Mouse (Mus musculus): ENCODE results near the gene 4930404H24Rik.
A peak's percentile ranks its signal among the peaks of the same experiment; 100 is the strongest.
"Not testable (repeated sequence)": the region's sequence is repeated elsewhere in the genome, so short reads cannot be mapped to it uniquely, and the experiment has no call there.

4930404H24Rik gene

GRCm38 (mm10) chr2:153479486-153479885 is 13.1 kb upstream of the 4930404H24Rik start:
- no peak for DNase-seq

- no peak for DNase-seq
These were observed 11.3 kb upstream of the 4930404H24Rik start for GRCm38 (mm10) chr2:153481108-153481860.

GRCm38 (mm10) chr2:153481861-153482120 is 10.8 kb upstream of the 4930404H24Rik start:
- DNase-seq, result no peak

- no peak for DNase-seq
These were observed 9.2 kb upstream of the 4930404H24Rik start for GRCm38 (mm10) chr2:153483118-153483983.

- no peak for DNase-seq
These were observed 8.5 kb upstream of the 4930404H24Rik start for GRCm38 (mm10) chr2:153484071-153484470.

GRCm38 (mm10) chr2:153490116-153490515 is 2.5 kb upstream of the 4930404H24Rik start:
- DNase-seq, result no peak

- DNase-seq, result no peak
These were observed 1.6 kb upstream of the 4930404H24Rik start for GRCm38 (mm10) chr2:153490940-153491339.

- no peak for DNase-seq
These were observed 945 bp upstream of the 4930404H24Rik start for GRCm38 (mm10) chr2:153491512-153492178.

GRCm38 (mm10) chr2:153492179-153492517 is 442 bp upstream of the 4930404H24Rik start:
- peak in 1 of 2 experiments; percentile 30 for DNase-seq

GRCm38 (mm10) chr2:153493393-153493731 is 772 bp downstream of the 4930404H24Rik start:
- no peak for DNase-seq

- peak; percentile 24 to 33 for DNase-seq
These were observed 1.2 kb downstream of the 4930404H24Rik start for GRCm38 (mm10) chr2:153493781-153494292.

GRCm38 (mm10) chr2:153494293-153494811 is 1.8 kb downstream of the 4930404H24Rik start:
- DNase-seq, result no peak

- not testable (repeated sequence) for DNase-seq
These were observed 2.8 kb downstream of the 4930404H24Rik start for GRCm38 (mm10) chr2:153495391-153495790.

GRCm38 (mm10) chr2:153495818-153496217 is 3.2 kb downstream of the 4930404H24Rik start:
- DNase-seq, result no peak

GRCm38 (mm10) chr2:153496301-153496700 is 3.7 kb downstream of the 4930404H24Rik start:
- DNase-seq, result no peak

GRCm38 (mm10) chr2:153496898-153497297 is 4.3 kb downstream of the 4930404H24Rik start:
- DNase-seq, result no peak

- no peak for DNase-seq
These were observed 6.6 kb downstream of the 4930404H24Rik start for GRCm38 (mm10) chr2:153499154-153499553.

- DNase-seq, result no peak
These were observed 13.8 kb downstream of the 4930404H24Rik start for GRCm38 (mm10) chr2:153506385-153506784.

GRCm38 (mm10) chr2:153507969-153508368 is 15.4 kb downstream of the 4930404H24Rik start:
- DNase-seq, result no peak

- DNase-seq, result no peak
These were observed 15.8 kb downstream of the 4930404H24Rik start for GRCm38 (mm10) chr2:153508405-153508804.

GRCm38 (mm10) chr2:153509211-153510029 is 16.8 kb downstream of the 4930404H24Rik start:
- no peak for DNase-seq

- no peak for DNase-seq
These were observed 17.5 kb downstream of the 4930404H24Rik start for GRCm38 (mm10) chr2:153510136-153510535.

All from lung, adult 18-20 months (tissue).